Mouse (Mus musculus): ENCODE results near the gene Pip4k2c. TPM values are rescaled to one million over a fixed set of nuclear protein-coding genes. Genes with fewer than 3 reads are reported as not detected.

Gene Pip4k2c
- 23.3 TPM for polyA plus RNA-seq (2014; fragmentation: Illumina TruSeq; extraction: RNeasy Lipid Tissue Mini Kit (QIAGEN cat#74804); ENCODE audit: low read depth, low replicate concordance)

DNA sequence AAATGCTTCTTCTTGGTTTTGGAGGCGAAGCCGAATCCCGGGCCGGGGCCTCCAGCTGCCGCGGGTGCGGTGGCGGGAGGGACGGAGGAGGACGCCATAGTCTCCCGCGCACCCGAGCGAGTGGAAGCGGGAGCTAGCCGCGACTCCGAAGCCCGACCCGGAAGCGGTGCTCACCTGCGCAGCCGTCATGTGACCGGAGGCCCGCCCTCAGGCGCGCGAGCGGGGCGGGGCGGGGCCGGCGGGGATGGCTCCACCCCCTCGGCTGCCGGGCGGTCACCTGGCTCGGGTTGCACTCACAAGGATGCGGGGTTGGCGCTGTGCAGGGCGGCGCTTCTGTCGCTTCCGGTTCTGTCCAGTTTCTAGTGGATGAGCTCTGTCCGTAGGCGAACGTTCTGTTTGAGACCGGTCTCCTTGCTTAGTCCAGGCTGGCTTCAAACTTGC lies at the start of gene Pip4k2c:
TSS of gene Pip4k2c (minus strand) at position 172 of the 441 bp plus-strand sequence.

DNA sequence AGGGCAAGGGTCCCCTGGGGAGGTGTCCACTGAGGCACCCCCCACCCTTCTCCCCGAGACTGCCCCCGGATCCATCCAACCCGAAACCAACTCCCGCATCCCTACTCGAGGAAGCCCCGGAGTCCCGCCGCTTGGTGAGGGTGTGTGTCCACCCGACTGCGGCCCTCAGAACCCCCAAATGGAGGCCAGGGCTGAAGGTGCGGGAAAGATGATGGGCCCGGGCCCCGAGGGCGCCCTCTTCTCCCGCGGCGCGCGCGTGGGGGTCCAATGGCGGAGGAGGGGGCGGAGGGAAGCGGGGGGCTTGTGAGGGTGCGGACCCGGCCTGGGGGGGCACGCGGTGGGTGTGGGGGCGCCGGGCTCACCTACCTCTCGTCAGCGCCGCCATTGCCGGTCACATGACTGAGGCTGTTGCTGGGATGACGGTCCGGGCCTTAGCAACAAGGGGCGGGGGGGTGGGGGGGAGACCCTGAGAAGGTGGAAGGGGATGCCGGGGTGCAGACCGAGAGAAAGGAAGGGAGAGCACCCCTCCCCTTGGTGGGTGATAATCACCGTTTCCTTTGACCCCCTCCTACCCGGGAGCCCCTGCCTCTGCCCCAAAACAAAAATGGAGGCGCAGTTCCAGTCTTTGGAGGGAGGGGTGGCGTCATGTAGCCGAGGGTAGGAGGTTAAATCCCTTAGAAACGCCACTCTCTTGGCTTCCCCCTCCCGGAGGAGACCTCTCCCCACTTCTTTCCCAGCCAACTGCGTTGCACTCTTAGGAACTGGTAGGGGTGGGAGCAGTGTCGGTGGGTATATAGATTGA lies 15.9 kb downstream of the Pip4k2c start, which contains the start of gene Dtx3:
TSS of gene Dtx3 (minus strand) at position 401 of the 802 bp plus-strand sequence.

DNA sequence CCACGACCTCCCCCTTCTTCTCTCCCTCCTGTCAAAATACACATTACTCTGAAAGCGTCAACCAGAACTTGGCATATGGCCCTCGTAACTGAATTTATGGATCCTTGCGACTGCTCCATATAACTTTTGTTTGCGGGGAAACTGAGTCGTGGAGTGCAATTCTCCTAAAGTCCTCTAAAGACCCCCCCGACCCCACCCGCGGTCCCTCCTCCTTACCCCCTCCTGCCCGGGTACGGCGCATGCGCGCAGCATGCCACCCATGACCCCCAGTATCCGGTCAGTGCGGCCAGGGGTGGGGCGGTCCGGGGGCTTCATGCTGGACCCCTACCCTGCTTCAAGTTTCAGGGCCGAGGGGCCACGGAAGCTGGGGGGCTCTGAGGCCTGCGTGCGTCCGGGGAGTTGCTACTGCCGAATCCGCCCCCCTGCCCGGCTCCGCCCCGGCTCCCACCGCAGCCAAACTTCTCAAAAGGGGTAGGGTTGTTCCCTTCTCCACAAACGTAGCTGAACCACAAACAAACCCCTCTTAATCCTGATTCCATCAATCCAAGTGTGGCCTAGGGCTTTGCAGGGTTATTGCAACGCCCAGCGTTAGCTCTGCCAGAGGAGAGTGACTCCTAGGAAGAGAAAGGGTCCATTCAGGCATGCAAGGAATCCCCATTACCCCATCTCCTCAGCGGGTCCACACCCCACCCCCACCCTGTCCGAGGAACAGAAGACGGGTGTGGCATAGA lies 21.6 kb downstream of the Pip4k2c start, which contains the start of gene Arhgef25:
TSS of gene Arhgef25 (minus strand) at position 433 of the 731 bp plus-strand sequence.

DNA sequence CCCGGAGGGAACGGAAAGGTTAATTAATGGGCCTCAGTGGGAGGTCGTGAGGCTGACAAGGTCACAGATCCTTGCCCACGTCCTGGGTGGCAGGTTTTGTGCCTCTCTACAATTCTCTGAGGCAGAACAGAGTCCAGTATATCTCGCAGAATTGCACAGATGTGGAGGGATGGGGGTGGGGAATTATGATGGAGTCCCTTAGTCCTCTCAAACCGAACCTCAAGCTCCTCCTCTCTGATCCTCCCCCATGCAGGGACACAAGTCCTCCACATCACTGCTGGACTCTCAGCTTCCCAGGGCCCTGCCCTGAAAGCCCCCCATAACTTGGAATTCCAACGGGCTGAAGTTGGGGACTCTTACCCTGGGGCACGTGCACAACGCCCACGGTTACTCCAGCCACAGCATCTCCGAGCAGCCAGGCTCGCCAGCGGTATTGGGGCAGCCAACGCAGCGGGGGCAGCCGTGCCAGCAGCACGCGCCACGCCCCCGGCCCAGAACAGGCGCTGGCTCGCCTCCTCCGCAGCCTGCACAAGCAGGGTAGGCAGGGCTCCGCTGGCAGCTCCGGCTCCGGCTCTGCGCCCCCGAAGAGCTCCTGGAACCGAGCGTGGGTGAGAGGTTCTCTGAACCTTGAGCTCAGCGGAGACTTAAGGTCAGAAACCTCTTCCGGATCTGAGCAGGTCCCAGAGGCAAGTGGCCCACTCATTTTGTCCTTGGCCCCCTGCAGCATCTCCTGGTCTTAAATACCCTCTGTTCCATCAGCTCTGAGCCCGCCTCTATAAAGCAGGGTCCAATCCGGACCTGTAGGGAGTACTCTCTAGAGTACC lies 31.3 kb downstream of the Pip4k2c start, which contains the start of gene Slc26a10:
TSS of gene Slc26a10 (minus strand) at position 775 of the 824 bp plus-strand sequence.

DNA sequence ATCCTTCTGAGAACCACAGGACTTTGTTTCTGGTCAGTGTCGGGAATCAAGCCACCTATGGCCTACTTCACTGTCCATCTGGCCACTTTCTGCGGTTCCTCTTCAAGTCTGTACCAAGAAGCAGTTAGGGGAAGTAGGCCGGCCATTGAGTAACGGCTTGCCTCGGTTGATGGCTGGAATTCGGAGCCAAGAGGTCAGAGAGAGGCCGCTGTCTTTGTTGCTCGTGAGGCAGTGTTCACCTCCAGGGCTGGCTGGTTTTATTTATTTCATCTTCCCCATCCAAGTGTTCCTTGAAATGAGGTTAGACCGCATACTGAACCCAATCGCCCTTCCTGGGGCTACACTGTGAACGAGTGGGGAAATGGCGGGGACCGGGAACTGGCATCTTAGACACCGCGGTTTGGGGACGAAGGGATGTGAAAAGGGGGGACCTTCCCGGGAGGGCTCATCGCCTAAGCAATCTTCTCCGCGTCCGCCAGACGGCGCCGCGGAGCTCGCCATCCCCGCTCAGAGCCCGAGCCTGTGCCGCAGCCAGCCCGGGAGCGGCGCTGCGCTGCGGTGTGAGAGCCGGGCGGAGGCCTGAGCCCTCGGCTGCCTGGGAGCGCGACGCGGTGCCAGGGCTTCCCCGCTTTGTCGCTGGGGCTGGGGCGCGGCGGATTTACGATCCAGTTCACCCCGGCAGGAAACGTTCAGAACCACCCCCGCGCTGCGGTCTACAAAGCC lies 46.6 kb downstream of the Pip4k2c start, which contains the start of gene B4galnt1:
TSS of gene B4galnt1 (plus strand) at position 595 of the 723 bp plus-strand sequence.

Other genes starting within 250 kb of the Pip4k2c start
- gene Ctdsp2, start 232.9 kb downstream of the Pip4k2c start, polyA plus RNA-seq (2014; fragmentation: Illumina TruSeq; extraction: RNeasy Lipid Tissue Mini Kit (QIAGEN cat#74804); ENCODE audit: low read depth, low replicate concordance): 52.7 TPM
- 0.35 TPM for gene Avil, start 210.9 kb downstream of the Pip4k2c start, polyA plus RNA-seq (2014; fragmentation: Illumina TruSeq; extraction: RNeasy Lipid Tissue Mini Kit (QIAGEN cat#74804); ENCODE audit: low read depth, low replicate concordance)
- 6.5 TPM for gene Tsfm, start 180.7 kb downstream of the Pip4k2c start, polyA plus RNA-seq (2014; fragmentation: Illumina TruSeq; extraction: RNeasy Lipid Tissue Mini Kit (QIAGEN cat#74804); ENCODE audit: low read depth, low replicate concordance)
- 4.2 TPM for gene Mettl1, start 170.2 kb downstream of the Pip4k2c start, polyA plus RNA-seq (2014; fragmentation: Illumina TruSeq; extraction: RNeasy Lipid Tissue Mini Kit (QIAGEN cat#74804); ENCODE audit: low read depth, low replicate concordance)
- gene Eef1akmt3, start 170.1 kb downstream of the Pip4k2c start, polyA plus RNA-seq (2014; fragmentation: Illumina TruSeq; extraction: RNeasy Lipid Tissue Mini Kit (QIAGEN cat#74804); ENCODE audit: low read depth, low replicate concordance): 1.1 TPM
- gene Cyp27b1, start 163.3 kb downstream of the Pip4k2c start, polyA plus RNA-seq (2014; fragmentation: Illumina TruSeq; extraction: RNeasy Lipid Tissue Mini Kit (QIAGEN cat#74804); ENCODE audit: low read depth, low replicate concordance): not detected
- 1.4 TPM for gene March9, start 151.4 kb downstream of the Pip4k2c start, polyA plus RNA-seq (2014; fragmentation: Illumina TruSeq; extraction: RNeasy Lipid Tissue Mini Kit (QIAGEN cat#74804); ENCODE audit: low read depth, low replicate concordance)
- 15.3 TPM for gene Cdk4, start 148.1 kb downstream of the Pip4k2c start, polyA plus RNA-seq (2014; fragmentation: Illumina TruSeq; extraction: RNeasy Lipid Tissue Mini Kit (QIAGEN cat#74804); ENCODE audit: low read depth, low replicate concordance)
- 45.5 TPM for gene Tspan31, start 141.3 kb downstream of the Pip4k2c start, polyA plus RNA-seq (2014; fragmentation: Illumina TruSeq; extraction: RNeasy Lipid Tissue Mini Kit (QIAGEN cat#74804); ENCODE audit: low read depth, low replicate concordance)
- gene Agap2, start 136.3 kb downstream of the Pip4k2c start, polyA plus RNA-seq (2014; fragmentation: Illumina TruSeq; extraction: RNeasy Lipid Tissue Mini Kit (QIAGEN cat#74804); ENCODE audit: low read depth, low replicate concordance): 0.25 TPM
- 10.3 TPM for gene Os9, start 90.5 kb downstream of the Pip4k2c start, polyA plus RNA-seq (2014; fragmentation: Illumina TruSeq; extraction: RNeasy Lipid Tissue Mini Kit (QIAGEN cat#74804); ENCODE audit: low read depth, low replicate concordance)
- gene B4galnt1, start 46.4 kb downstream of the Pip4k2c start, polyA plus RNA-seq (2014; fragmentation: Illumina TruSeq; extraction: RNeasy Lipid Tissue Mini Kit (QIAGEN cat#74804); ENCODE audit: low read depth, low replicate concordance): 3.1 TPM
- gene Slc26a10, start 30.9 kb downstream of the Pip4k2c start, polyA plus RNA-seq (2014; fragmentation: Illumina TruSeq; extraction: RNeasy Lipid Tissue Mini Kit (QIAGEN cat#74804); ENCODE audit: low read depth, low replicate concordance): not detected
- 8.2 TPM for gene Arhgef25, start 21.5 kb downstream of the Pip4k2c start, polyA plus RNA-seq (2014; fragmentation: Illumina TruSeq; extraction: RNeasy Lipid Tissue Mini Kit (QIAGEN cat#74804); ENCODE audit: low read depth, low replicate concordance)
- gene Dtx3, start 15.9 kb downstream of the Pip4k2c start, polyA plus RNA-seq (2014; fragmentation: Illumina TruSeq; extraction: RNeasy Lipid Tissue Mini Kit (QIAGEN cat#74804); ENCODE audit: low read depth, low replicate concordance): 3.4 TPM
- gene Kif5a, start 51.8 kb upstream of the Pip4k2c start, polyA plus RNA-seq (2014; fragmentation: Illumina TruSeq; extraction: RNeasy Lipid Tissue Mini Kit (QIAGEN cat#74804); ENCODE audit: low read depth, low replicate concordance): 2.3 TPM
- gene Dctn2, start 54.8 kb upstream of the Pip4k2c start, polyA plus RNA-seq (2014; fragmentation: Illumina TruSeq; extraction: RNeasy Lipid Tissue Mini Kit (QIAGEN cat#74804); ENCODE audit: low read depth, low replicate concordance): 26.7 TPM
- 3.3 TPM for gene Mbd6, start 77.4 kb upstream of the Pip4k2c start, polyA plus RNA-seq (2014; fragmentation: Illumina TruSeq; extraction: RNeasy Lipid Tissue Mini Kit (QIAGEN cat#74804); ENCODE audit: low read depth, low replicate concordance)
- 5.4 TPM for gene Mars, start 100.2 kb upstream of the Pip4k2c start, polyA plus RNA-seq (2014; fragmentation: Illumina TruSeq; extraction: RNeasy Lipid Tissue Mini Kit (QIAGEN cat#74804); ENCODE audit: low read depth, low replicate concordance)
- gene Arhgap9, start 110.4 kb upstream of the Pip4k2c start, polyA plus RNA-seq (2014; fragmentation: Illumina TruSeq; extraction: RNeasy Lipid Tissue Mini Kit (QIAGEN cat#74804); ENCODE audit: low read depth, low replicate concordance): 0.41 TPM
- gene Gli1, start 130.4 kb upstream of the Pip4k2c start, polyA plus RNA-seq (2014; fragmentation: Illumina TruSeq; extraction: RNeasy Lipid Tissue Mini Kit (QIAGEN cat#74804); ENCODE audit: low read depth, low replicate concordance): 0.38 TPM
- not detected for gene Inhbe, start 142.8 kb upstream of the Pip4k2c start, polyA plus RNA-seq (2014; fragmentation: Illumina TruSeq; extraction: RNeasy Lipid Tissue Mini Kit (QIAGEN cat#74804); ENCODE audit: low read depth, low replicate concordance)
- gene Inhbc, start 158.8 kb upstream of the Pip4k2c start, polyA plus RNA-seq (2014; fragmentation: Illumina TruSeq; extraction: RNeasy Lipid Tissue Mini Kit (QIAGEN cat#74804); ENCODE audit: low read depth, low replicate concordance): not detected
- gene R3hdm2, start 168.7 kb upstream of the Pip4k2c start, polyA plus RNA-seq (2014; fragmentation: Illumina TruSeq; extraction: RNeasy Lipid Tissue Mini Kit (QIAGEN cat#74804); ENCODE audit: low read depth, low replicate concordance): 192 TPM

Measured in sigmoid colon, adult 10 weeks (tissue).